Mouse (Mus musculus) hindbrain, embryonic 11.5 days (tissue): ENCODE data around the gene AB124611. TPM values are rescaled to one million over a fixed set of nuclear protein-coding genes. Genes with fewer than 3 reads are reported as not detected.
"Not testable (repeated sequence)": the region's sequence is repeated elsewhere in the genome, so short reads cannot be mapped to it uniquely, and the experiment has no call there.

Source experiments
- ATAC-seq: fragments of 200-750 bp; cut with Nextera tagmentation; 2 replicates; pipeline ENCODE4 v1.8.0; 2017; ENCODE audit warnings: mild to moderate bottlenecking, moderate TSS enrichment, moderate library complexity; ENCODE audit not compliant: low FRiP score
- DNase-seq: peaks from one replicate; pipeline ENCODE4 v3.0.0-alpha.2; 2015; ENCODE audit warnings: low spot score
- H3K27ac ChIP-seq: fragments of 300-500 bp; sonication (generic); 2 replicates; pipeline ENCODE4 v1.5.1; 2014; ENCODE audit warnings: mild to moderate bottlenecking, low read depth, low read length
- H3K27me3 ChIP-seq: fragments of 300-500 bp; sonication (generic); 2 replicates; pipeline ENCODE4 v1.6.1; 2014; ENCODE audit warnings: mild to moderate bottlenecking, low read length, moderate library complexity, mixed read lengths; ENCODE audit not compliant: control insufficient read depth, insufficient read depth
- H3K36me3 ChIP-seq: fragments of 300-500 bp; sonication (generic); 2 replicates; pipeline ENCODE4 v1.6.1; 2014; ENCODE audit warnings: mild to moderate bottlenecking, low read length, moderate library complexity, mixed read lengths; ENCODE audit not compliant: control insufficient read depth, insufficient read depth
- H3K4me1 ChIP-seq: fragments of 300-500 bp; sonication (generic); replicated peaks from 2 replicates; pipeline ENCODE4 v1.6.1; 2014; ENCODE audit warnings: low read length, mixed read lengths; ENCODE audit not compliant: control insufficient read depth, insufficient read depth
- H3K4me2 ChIP-seq: fragments of 300-500 bp; sonication (generic); replicated peaks from 2 replicates; pipeline ENCODE4 v1.6.1; 2014; ENCODE audit warnings: mild to moderate bottlenecking, low read depth, low read length
- H3K4me3 ChIP-seq: fragments of 300-500 bp; sonication (generic); 2 replicates; pipeline ENCODE4 v1.5.1; 2014; ENCODE audit warnings: low read depth, low read length
- H3K9ac ChIP-seq: fragments of 300-500 bp; sonication (generic); 2 replicates; pipeline ENCODE4 v1.6.1; 2014; ENCODE audit warnings: low read depth, low read length
- H3K9me3 ChIP-seq: fragments of 300-500 bp; sonication (generic); 2 replicates; pipeline ENCODE4 v1.6.1; 2016; ENCODE audit warnings: low read length; ENCODE audit not compliant: control insufficient read depth
- WGBS: fragments of 180-500 bp; shearing (Covaris S2); extraction: QIAGEN DNeasy Blood & Tissue Kit; methylation state at CpG from one replicate; pipeline ENCODE4 v1.1.7; 2014; 5-methylcytosine and 5-hydroxymethylcytosine counted together
- polyA plus RNA-seq: library from polyadenylated mRNA; unstranded; fragments of >200 nt; fragmentation: Nextera tagmentation; extraction: Ambion mirVana; gene quantifications from 2 replicates; pipeline ENCODE4 v1.2.1, GENCODE M21; 2014

Gene AB124611
- polyA plus RNA-seq, 1 experiment from 2014 or later, result 5.3 TPM

- H3K27ac ChIP-seq, result no peak overlapping the region
- WGBS, result 63% methylated on average over 1 of the region's 1 CpGs
These were observed 1.9 kb downstream of the AB124611 start for GRCm38 (mm10) chr9:21527917-21528324.

GRCm38 (mm10) chr9:21536501-21536900, 10.5 kb downstream of the AB124611 start:
- Histone ChIP-seq H3K4me3 (no peak overlapping the region), H3K9ac (no peak overlapping the region), H3K9me3 (no peaks in the 10 kb centered on the region), H3K27ac (no peak overlapping the region), H3K27me3 (no peaks in the 10 kb centered on the region), H3K36me3 (no peaks in the 10 kb centered on the region), H3K4me1 (no peaks in the 10 kb centered on the region), H3K4me2 (no peak overlapping the region)
- DNase-seq, result no peak
- no peak for ATAC-seq
- 94% methylated on average over 14 of the region's 14 CpGs for WGBS

More at GRCm38 (mm10) chr9:21527917-21528324, 1.9 kb downstream of the AB124611 start:
- ATAC-seq (no peak), DNase-seq (no peak)
- H3K4me1 ChIP-seq, result no peaks in the 10 kb centered on the region
- H3K4me3 ChIP-seq, result no peak overlapping the region
- no peak overlapping the region for H3K4me2 ChIP-seq
- no peaks in the 10 kb centered on the region for H3K9me3 ChIP-seq
- H3K9ac ChIP-seq, result no peak overlapping the region
- H3K36me3 ChIP-seq, result no peaks in the 10 kb centered on the region
- no peaks in the 10 kb centered on the region for H3K27me3 ChIP-seq

- no peak for ATAC-seq
These were observed 11.0 kb downstream of the AB124611 start for GRCm38 (mm10) chr9:21537009-21537408.

GRCm38 (mm10) chr9:21539981-21540753, 14.2 kb downstream of the AB124611 start:
- Histone ChIP-seq H3K4me1 (peaks cover 3% of the 10 kb centered on the region; the same call in 1 of the 2 replicates), H3K9ac (no peak overlapping the region), H3K9me3 (no peaks in the 10 kb centered on the region), H3K36me3 (no peaks in the 10 kb centered on the region), H3K4me3 (no peak overlapping the region), H3K27me3 (no peaks in the 10 kb centered on the region), H3K4me2 (no peak overlapping the region), H3K27ac (no peak overlapping the region)
- no peak for DNase-seq
- WGBS, result 81% methylated on average over 7 of the region's 7 CpGs
- no peak for ATAC-seq

More at GRCm38 (mm10) chr9:21537009-21537408, 11.0 kb downstream of the AB124611 start:
- 75% methylated on average over 4 of the region's 4 CpGs for WGBS
- H3K27me3 ChIP-seq, result no peaks in the 10 kb centered on the region
- no peak overlapping the region for H3K9ac ChIP-seq
- no peak overlapping the region for H3K4me2 ChIP-seq
- no peak overlapping the region for H3K27ac ChIP-seq
- no peaks in the 10 kb centered on the region for H3K9me3 ChIP-seq
- no peaks in the 10 kb centered on the region for H3K36me3 ChIP-seq
- H3K4me1 ChIP-seq, result no peaks in the 10 kb centered on the region
- DNase-seq, result no peak
- no peak overlapping the region for H3K4me3 ChIP-seq

GRCm38 (mm10) chr9:21542001-21542400, 16.0 kb downstream of the AB124611 start:
- WGBS, result 93% methylated on average over 2 of the region's 2 CpGs
- H3K27me3 ChIP-seq, H3K9ac ChIP-seq: not testable (repeated sequence)

DNA sequence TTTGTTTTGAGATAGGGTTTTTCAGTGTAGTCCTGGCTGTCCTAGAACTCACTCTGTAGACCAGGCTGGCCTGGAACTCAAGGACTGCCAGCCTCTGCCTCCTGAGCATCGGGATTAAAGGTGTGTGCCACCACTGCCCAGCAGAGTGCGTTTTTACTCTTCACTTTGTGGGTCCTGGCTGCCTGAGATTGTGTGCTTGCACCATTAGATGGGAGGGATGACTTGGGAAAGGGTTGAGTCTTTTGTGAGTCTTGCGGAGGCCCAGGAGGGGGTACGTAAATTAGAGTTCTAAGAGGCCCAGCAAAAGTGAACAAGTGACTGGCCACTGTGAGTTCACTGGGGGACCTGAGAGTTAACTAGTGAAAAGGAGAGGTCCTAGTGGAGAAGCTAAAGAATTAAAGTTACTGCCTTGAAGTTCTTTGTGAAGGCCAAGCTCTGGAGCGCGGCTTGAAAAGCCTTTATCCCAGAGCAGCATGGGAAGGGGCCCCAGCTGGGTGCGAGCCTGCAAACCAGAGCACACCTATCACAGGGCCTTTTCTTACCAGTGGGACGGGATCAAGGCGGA, 19.5 kb downstream of the AB124611 start:
- Histone ChIP-seq H3K27me3 (no peaks in the 10 kb centered on the region), H3K27ac (peak overlapping the region; percentile 99), H3K9me3 (no peaks in the 10 kb centered on the region), H3K9ac (peak overlapping the region; percentile 62), H3K4me2 (peak overlapping the region; percentile 81), H3K36me3 (0 out of 2 replicates have a peak, but pooled peaks cover 2% of the 10 kb centered on the region), H3K4me3 (peak overlapping the region; percentile 71), H3K4me1 (peaks cover 7% of the 10 kb centered on the region; the same call in 1 of the 2 replicates)
- 5% methylated on average over 9 of the region's 9 CpGs for WGBS
- ATAC-seq (peak; percentile 53), DNase-seq (no peak)

More at GRCm38 (mm10) chr9:21542001-21542400, 16.0 kb downstream of the AB124611 start:
- not testable (repeated sequence) for H3K4me2 ChIP-seq, H3K27ac ChIP-seq, H3K9me3 ChIP-seq, ATAC-seq, H3K4me1 ChIP-seq, H3K4me3 ChIP-seq, DNase-seq, H3K36me3 ChIP-seq

DNA sequence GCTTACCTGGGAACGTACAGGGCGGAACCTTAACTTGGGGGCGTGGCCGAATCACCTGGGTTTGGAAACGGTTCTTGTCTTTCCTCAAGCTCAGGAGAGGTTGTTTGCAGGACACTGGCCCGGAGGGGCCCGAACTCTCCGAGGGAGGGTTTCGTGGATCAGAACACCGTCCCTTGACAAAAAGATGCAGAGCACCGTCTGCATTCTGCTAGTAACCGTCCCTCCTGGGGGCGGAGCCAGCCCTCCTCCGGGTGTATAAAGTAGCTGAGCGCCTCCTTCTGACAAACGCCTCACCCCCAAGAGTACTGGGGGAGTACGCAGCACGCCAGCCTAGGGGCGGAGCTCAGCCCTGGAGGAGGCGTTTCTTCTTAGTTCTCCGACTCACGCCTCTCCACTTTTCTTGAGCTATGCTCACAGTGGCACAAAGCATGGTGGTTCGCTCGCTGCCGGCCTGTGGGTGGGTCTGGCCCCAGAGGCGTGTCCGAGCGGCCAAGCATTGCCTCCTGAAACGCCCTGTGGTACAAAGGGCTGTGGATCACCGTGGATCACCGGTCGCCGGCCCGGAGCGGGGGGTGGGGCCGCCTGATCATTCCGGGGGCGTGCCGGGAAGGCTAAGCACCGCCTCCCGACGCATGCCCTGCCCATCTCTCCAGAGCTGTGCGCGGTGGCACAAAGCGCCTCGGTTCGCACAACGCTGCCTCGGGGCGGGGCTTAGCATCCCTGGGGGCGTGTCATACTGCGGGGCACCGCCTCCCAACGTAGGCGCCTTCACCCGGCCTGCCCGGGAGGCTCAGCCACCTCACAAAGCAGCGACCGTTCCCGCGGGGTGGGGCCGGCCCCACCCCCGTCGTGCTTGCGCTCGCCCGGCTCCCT, 20.2 kb downstream of the AB124611 start:
- Histone ChIP-seq H3K36me3 (0 out of 2 replicates have a peak, but pooled peaks cover 2% of the 10 kb centered on the region), H3K27me3 (no peaks in the 10 kb centered on the region), H3K9me3 (no peaks in the 10 kb centered on the region), H3K4me2 (peak overlapping the region; percentile 81), H3K4me1 (peaks cover 7% of the 10 kb centered on the region; the same call in 1 of the 2 replicates), H3K27ac (peak overlapping the region; percentile 99), H3K4me3 (peak overlapping the region; percentile 71), H3K9ac (peak overlapping the region; percentile 62)
- under 1% methylated on average over 56 of the region's 67 CpGs for WGBS
- ATAC-seq (peak; percentile 95), DNase-seq (peak; percentile 99)

GRCm38 (mm10) chr9:21546789-21547074, 20.8 kb downstream of the AB124611 start, which contains the start of gene Carm1:
Gene Carm1, plus strand, starts transcription at chr9:21546894.
- peak within 1 kb of the TSS; percentile 71 for H3K4me3 ChIP-seq
- H3K9ac ChIP-seq, result peak within 1 kb of the TSS; percentile 97
- H3K27me3 ChIP-seq, result no peaks in the 10 kb centered on the region
- WGBS, result 0% methylated on average over 20 of the region's 52 CpGs
- H3K36me3 ChIP-seq, result 0 out of 2 replicates have a peak, but pooled peaks cover 2% of the 10 kb centered on the region
- no peaks in the 10 kb centered on the region for H3K9me3 ChIP-seq
- H3K4me2 ChIP-seq, result peak within 1 kb of the TSS; percentile 81
- H3K27ac ChIP-seq, result peak within 1 kb of the TSS; percentile 99
- DNase-seq, result no peak
- ATAC-seq, result peak; percentile 33
- H3K4me1 ChIP-seq, result peaks cover 7% of the 10 kb centered on the region; the same call in 1 of the 2 replicates
